Mouse (Mus musculus) myocyte (in vitro differentiated cells): ENCODE data around the gene Grin3b. TPM values are rescaled to one million over a fixed set of nuclear protein-coding genes. Genes with fewer than 3 reads are reported as not detected.

ENCODE experiments used
- H3K27me3 ChIP-seq: one replicate; pipeline ENCODE4 v1.6.1; 2011; ENCODE audit not compliant: control insufficient read depth, insufficient read depth, insufficient read length
- H3K36me3 ChIP-seq: one replicate; pipeline ENCODE4 v1.6.1; 2011; ENCODE audit not compliant: control insufficient read depth, insufficient read depth
- H3K4me2 ChIP-seq: one replicate; pipeline ENCODE4 v1.6.1; 2011; ENCODE audit warnings: low read depth, control low read depth
- H3K4me3 ChIP-seq: one replicate; pipeline ENCODE4 v1.5.1; 2011; ENCODE audit warnings: mild to moderate bottlenecking, control low read depth, moderate library complexity
- H3K79me2 ChIP-seq: one replicate; pipeline ENCODE4 v1.6.1; 2011; ENCODE audit not compliant: control insufficient read depth, insufficient read depth
- H3ac ChIP-seq: one replicate; pipeline ENCODE4 v1.6.1; 2011; ENCODE audit not compliant: control insufficient read depth, insufficient read length
- CEBPB ChIP-seq: IDR thresholded peaks from 2 replicates; pipeline ENCODE4 v1.6.1; 2011; ENCODE audit warnings: mild to moderate bottlenecking, moderate library complexity; ENCODE audit not compliant: poor library complexity, insufficient read depth, severe bottlenecking
- E2F4 ChIP-seq: IDR thresholded peaks from one replicate; pipeline ENCODE4 v1.6.1; 2011; ENCODE audit warnings: mild to moderate bottlenecking, control low read depth, moderate library complexity; ENCODE audit not compliant: insufficient read depth
- MAX ChIP-seq: IDR thresholded peaks from one replicate; pipeline ENCODE4 v1.6.1; 2011; ENCODE audit warnings: low read depth, mild to moderate bottlenecking, control low read depth
- MYOD1 ChIP-seq, 3 experiments: IDR thresholded peaks; one replicate each; pipeline ENCODE4 v1.6.1; 2011; ENCODE audit warnings: control low read depth in 2 of 3, low read depth in 2 of 3, mild to moderate bottlenecking in 2 of 3, moderate library complexity in 1 of 3; ENCODE audit not compliant: insufficient read length in 2 of 3, control insufficient read depth in 1 of 3
- MYOG ChIP-seq, 3 experiments: IDR thresholded peaks; one replicate each; pipeline ENCODE4 v1.6.1; 2011; ENCODE audit warnings: control low read depth in 2 of 3, low read depth in 2 of 3, mild to moderate bottlenecking in 2 of 3; ENCODE audit not compliant: insufficient read length in 2 of 3, control insufficient read depth in 1 of 3, insufficient read depth in 1 of 3
- POLR2A ChIP-seq: IDR thresholded peaks from one replicate; pipeline ENCODE4 v1.6.1; 2011; ENCODE audit warnings: low read depth, mild to moderate bottlenecking, control low read depth, moderate library complexity; ENCODE audit not compliant: insufficient read length
- POLR2AphosphoS2 ChIP-seq: IDR thresholded peaks from one replicate; pipeline ENCODE4 v1.6.1; 2011; ENCODE audit warnings: low read depth, control low read depth; ENCODE audit not compliant: insufficient read length
- REST ChIP-seq: IDR thresholded peaks from one replicate; pipeline ENCODE4 v1.6.1; 2011; ENCODE audit warnings: mild to moderate bottlenecking, control low read depth, moderate library complexity; ENCODE audit not compliant: insufficient read depth, insufficient read length
- SRF ChIP-seq: IDR thresholded peaks from one replicate; pipeline ENCODE4 v1.6.1; 2011; ENCODE audit warnings: low read depth; ENCODE audit not compliant: control insufficient read depth, insufficient read length
- TCF12 ChIP-seq: IDR thresholded peaks from one replicate; pipeline ENCODE4 v1.6.1; 2011; ENCODE audit warnings: mild to moderate bottlenecking, control low read depth; ENCODE audit not compliant: poor library complexity, insufficient read depth, severe bottlenecking
- TCF3 ChIP-seq: IDR thresholded peaks from one replicate; pipeline ENCODE4 v1.6.1; 2011; ENCODE audit warnings: low read depth, control low read depth; ENCODE audit not compliant: insufficient read length
- USF1 ChIP-seq: IDR thresholded peaks from one replicate; pipeline ENCODE4 v1.6.1; 2011; ENCODE audit warnings: low read depth, mild to moderate bottlenecking, control low read depth, moderate library complexity
- polyA plus RNA-seq: library from polyadenylated mRNA; unstranded; fragments of >200 nt; fragmentation: generic; extraction: Trizol; gene quantifications from one replicate; pipeline ENCODE4 v1.2.1, GENCODE M21; 2012; ENCODE audit warnings: missing spikeins

The Grin3b gene
- polyA plus RNA-seq, 1 experiment, result 0.73 TPM

DNA sequence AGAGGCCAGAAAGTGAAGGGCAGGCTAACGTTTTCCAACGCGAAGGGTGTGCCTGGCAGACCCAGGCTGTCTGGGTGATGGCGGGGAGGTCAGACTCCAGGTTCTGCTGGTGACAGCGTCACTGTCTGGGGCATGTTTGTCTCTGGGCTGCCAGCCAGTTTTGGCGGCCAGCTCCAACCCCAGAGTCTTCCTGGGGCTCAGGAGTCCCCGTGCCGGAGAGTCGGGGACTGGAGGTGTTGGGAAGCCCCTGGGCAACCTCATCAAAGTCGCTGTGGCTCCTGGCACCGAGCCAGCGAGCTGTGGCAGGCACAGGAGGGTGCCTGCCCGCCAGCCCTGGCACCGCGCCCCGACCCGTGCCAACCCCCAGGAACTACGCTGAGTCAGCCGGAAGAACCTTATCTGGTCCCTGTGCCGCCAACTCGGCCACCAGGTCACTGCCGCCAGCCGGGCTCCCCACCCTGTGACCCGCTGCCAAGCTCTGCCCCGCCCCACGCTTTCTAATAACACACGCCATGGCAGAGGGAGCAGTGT is 33.5 kb upstream of the Grin3b start:
- H3K4me3 ChIP-seq, result no peak overlapping the region
- no peaks in the 10 kb centered on the region for H3K36me3 ChIP-seq
- peak overlapping the region; percentile 71 for H3K4me2 ChIP-seq
- H3ac ChIP-seq, result no peak overlapping the region
- H3K27me3 ChIP-seq, result no peaks in the 10 kb centered on the region
- no peaks in the 10 kb centered on the region for H3K79me2 ChIP-seq
- TF ChIP-seq MAX (no peak), POLR2A (no peak), CEBPB (no peak), USF1 (no peak), POLR2AphosphoS2 (no peak), TCF3 (peak; percentile 43), SRF (peak; percentile 97), TCF12 (no peak), MYOD1 (IDR thresholded peaks at IDR 0.05; ENCODE audit: control insufficient read depth in 1 of 3, insufficient read length in 2 of 3, low read depth in 2 of 3) (peak in 1 of 3 experiments; percentile 65), MYOG (IDR thresholded peaks at IDR 0.05; ENCODE audit: control insufficient read depth in 1 of 3, insufficient read depth in 1 of 3, insufficient read length in 2 of 3, low read depth in 2 of 3) (peak in 2 of 3 experiments; percentile 48 to 85), E2F4 (no peak), REST (no peak)

DNA sequence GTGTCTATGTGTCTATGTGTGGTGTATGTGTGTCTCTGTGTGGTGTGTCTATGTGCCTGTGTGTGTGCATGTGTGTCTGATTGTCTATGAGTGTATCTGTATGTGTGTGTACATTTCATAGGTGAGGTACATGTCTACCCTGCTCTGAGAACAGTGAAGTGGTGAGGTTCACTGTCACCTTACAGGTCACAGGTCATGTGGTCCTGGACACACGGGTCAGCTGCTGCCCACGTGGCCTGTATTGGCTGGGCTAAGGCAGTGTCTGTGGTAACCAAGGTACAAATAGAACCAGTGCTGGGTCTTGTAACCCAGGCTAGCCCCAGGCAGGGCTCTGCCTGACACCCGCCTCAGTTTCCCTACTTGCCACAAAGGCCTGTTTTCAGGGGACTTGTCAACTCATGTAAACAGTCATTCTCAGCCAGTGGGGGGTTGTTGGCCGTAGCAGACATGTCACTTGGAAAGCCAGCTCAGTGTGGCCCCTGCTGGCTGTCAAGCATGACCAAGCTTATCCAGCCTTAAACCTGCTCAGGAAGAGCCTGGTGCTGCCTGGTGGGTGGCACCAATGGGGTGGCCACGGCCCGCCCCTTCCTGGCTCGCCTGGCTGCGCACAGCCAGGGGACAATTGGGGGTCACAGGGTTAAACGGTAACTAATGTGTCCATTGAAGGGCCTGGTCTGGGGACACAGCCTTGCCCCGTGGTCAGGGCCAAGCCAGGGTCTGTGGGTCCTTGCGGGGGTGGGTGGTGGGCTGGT is 32.6 kb upstream of the Grin3b start:
- Histone ChIP-seq H3K4me2 (peak overlapping the region; percentile 71), H3ac (no peak overlapping the region), H3K36me3 (no peaks in the 10 kb centered on the region), H3K27me3 (no peaks in the 10 kb centered on the region), H3K79me2 (no peaks in the 10 kb centered on the region), H3K4me3 (no peak overlapping the region)
- TF ChIP-seq TCF3 (no peak), E2F4 (no peak), MYOG (IDR thresholded peaks at IDR 0.05; ENCODE audit: control insufficient read depth in 1 of 3, insufficient read depth in 1 of 3, insufficient read length in 2 of 3, low read depth in 2 of 3) (no peak), CEBPB (no peak), REST (no peak), TCF12 (no peak), POLR2A (no peak), SRF (no peak)

GRCm38 (mm10) chr10:79940749-79941148 is 29.8 kb upstream of the Grin3b start:
- Histone ChIP-seq H3K27me3 (no peaks in the 10 kb centered on the region), H3K36me3 (no peaks in the 10 kb centered on the region), H3ac (no peak overlapping the region), H3K4me3 (no peak overlapping the region), H3K79me2 (no peaks in the 10 kb centered on the region), H3K4me2 (no peak overlapping the region)
- TF ChIP-seq MAX, result no peak
- peak in 1 of 3 experiments; percentile 38 for TF ChIP-seq MYOD1 (IDR thresholded peaks at IDR 0.05; ENCODE audit: control insufficient read depth in 1 of 3, insufficient read length in 2 of 3, low read depth in 2 of 3)
- TF ChIP-seq MYOG (IDR thresholded peaks at IDR 0.05; ENCODE audit: control insufficient read depth in 1 of 3, insufficient read depth in 1 of 3, insufficient read length in 2 of 3, low read depth in 2 of 3), result peak in 1 of 3 experiments; percentile 37

- Histone ChIP-seq H3K4me2 (no peak overlapping the region), H3ac (no peak overlapping the region), H3K79me2 (no peaks in the 10 kb centered on the region), H3K4me3 (no peak overlapping the region), H3K36me3 (no peaks in the 10 kb centered on the region), H3K27me3 (no peaks in the 10 kb centered on the region)
- TF ChIP-seq MAX (no peak), E2F4 (no peak), SRF (no peak), MYOG (IDR thresholded peaks at IDR 0.05; ENCODE audit: control insufficient read depth in 1 of 3, insufficient read depth in 1 of 3, insufficient read length in 2 of 3, low read depth in 2 of 3) (no peak), TCF12 (no peak), CEBPB (no peak), REST (no peak), TCF3 (no peak), POLR2AphosphoS2 (no peak)
These were observed 27.5 kb upstream of the Grin3b start for GRCm38 (mm10) chr10:79942988-79943387.

DNA sequence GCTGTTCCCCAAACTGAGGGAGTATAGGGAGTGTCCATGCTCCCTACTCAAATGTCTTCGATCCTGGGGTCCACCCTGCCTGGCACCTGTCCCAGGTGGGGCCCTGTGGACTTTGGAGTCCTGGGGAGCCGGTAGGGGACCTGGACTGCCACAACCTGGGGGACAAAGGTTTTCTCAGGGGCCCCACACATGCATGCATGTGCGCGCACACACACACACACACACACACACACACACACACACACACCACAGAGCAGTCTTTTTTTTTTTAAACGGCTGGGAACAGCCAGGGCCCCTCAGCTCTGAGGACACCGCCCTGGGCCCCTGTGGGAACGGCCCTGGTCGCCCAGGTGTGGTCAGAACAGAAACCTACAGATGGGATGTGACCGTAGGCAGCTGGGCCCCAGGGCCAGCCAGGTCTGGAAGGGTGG is 27.0 kb upstream of the Grin3b start:
- TF ChIP-seq CEBPB (no peak), E2F4 (no peak), MAX (no peak), MYOG (IDR thresholded peaks at IDR 0.05; ENCODE audit: control insufficient read depth in 1 of 3, insufficient read depth in 1 of 3, insufficient read length in 2 of 3, low read depth in 2 of 3) (no peak), POLR2A (no peak), POLR2AphosphoS2 (no peak), MYOD1 (IDR thresholded peaks at IDR 0.05; ENCODE audit: control insufficient read depth in 1 of 3, insufficient read length in 2 of 3, low read depth in 2 of 3) (no peak), USF1 (no peak), TCF3 (no peak), TCF12 (no peak), REST (no peak), SRF (no peak)
- no peaks in the 10 kb centered on the region for H3K36me3 ChIP-seq
- H3K4me2 ChIP-seq, result no peak overlapping the region
- no peak overlapping the region for H3K4me3 ChIP-seq
- H3K27me3 ChIP-seq, result no peaks in the 10 kb centered on the region
- no peaks in the 10 kb centered on the region for H3K79me2 ChIP-seq
- H3ac ChIP-seq, result no peak overlapping the region
